Mouse (Mus musculus) limb, embryonic 12.5 days (tissue): ENCODE measurements around the gene AF366264. TPM values are rescaled to one million over a fixed set of nuclear protein-coding genes. Genes with fewer than 3 reads are reported as not detected.
A peak's percentile ranks its signal among the peaks of the same experiment; 100 is the strongest.
"Not testable (repeated sequence)": the region's sequence is repeated elsewhere in the genome, so short reads cannot be mapped to it uniquely, and the experiment has no call there.

Experiments used
- ATAC-seq: fragments of 200-750 bp; cut with Nextera tagmentation; 2 replicates; pipeline ENCODE4 v1.8.0; 2017; ENCODE audit warnings: low read depth, moderate TSS enrichment; ENCODE audit not compliant: insufficient number of reproducible peaks, insufficient read depth, low FRiP score, low TSS enrichment
- H3K27ac ChIP-seq: fragments of 300-500 bp; sonication (generic); 2 replicates; pipeline ENCODE4 v1.5.1; 2016; ENCODE audit warnings: mild to moderate bottlenecking, moderate library complexity
- H3K27me3 ChIP-seq: fragments of 300-500 bp; sonication (generic); 2 replicates; pipeline ENCODE4 v1.6.1; 2016; ENCODE audit warnings: mild to moderate bottlenecking, moderate library complexity
- H3K36me3 ChIP-seq: fragments of 300-500 bp; sonication (generic); 2 replicates; pipeline ENCODE4 v1.6.1; 2016; ENCODE audit warnings: mild to moderate bottlenecking, moderate library complexity
- H3K4me1 ChIP-seq: fragments of 300-500 bp; sonication (generic); replicated peaks from 2 replicates; pipeline ENCODE4 v1.6.1; 2016
- H3K4me2 ChIP-seq: fragments of 300-500 bp; sonication (generic); 2 replicates; pipeline ENCODE4 v1.6.1; 2016; ENCODE audit warnings: mild to moderate bottlenecking, moderate library complexity
- H3K4me3 ChIP-seq: fragments of 300-500 bp; sonication (generic); replicated peaks from 2 replicates; pipeline ENCODE4 v1.5.1; 2016; ENCODE audit warnings: mild to moderate bottlenecking
- H3K9ac ChIP-seq: fragments of 300-500 bp; sonication (generic); replicated peaks from 2 replicates; pipeline ENCODE4 v1.6.1; 2016; ENCODE audit warnings: mild to moderate bottlenecking, moderate library complexity
- H3K9me3 ChIP-seq: fragments of 300-500 bp; sonication (generic); 2 replicates; pipeline ENCODE4 v1.6.1; 2016; ENCODE audit warnings: mild to moderate bottlenecking, moderate library complexity
- WGBS: fragments of 180-500 bp; shearing (Covaris S2); methylation state at CpG from one replicate; pipeline ENCODE4 v1.1.7; 2016; 5-methylcytosine and 5-hydroxymethylcytosine counted together
- polyA plus RNA-seq: library from polyadenylated mRNA; unstranded; fragments of >200 nt; fragmentation: Nextera tagmentation; extraction: Ambion mirVana; gene quantifications from 2 replicates; pipeline ENCODE4 v1.2.1, GENCODE M21; 2016

Gene AF366264
- not detected in 2 replicates for polyA plus RNA-seq

- H3K27me3 ChIP-seq, H3K36me3 ChIP-seq, H3K27ac ChIP-seq, H3K9me3 ChIP-seq, H3K4me1 ChIP-seq, H3K4me2 ChIP-seq, H3K9ac ChIP-seq, H3K4me3 ChIP-seq, ATAC-seq: not testable (repeated sequence)
- 89% methylated on average over 5 of the region's 5 CpGs for WGBS
These were observed at the start of gene AF366264 for GRCm38 (mm10) chr8:13838289-13838688. AF366264 (minus strand) TSS chr8:13838389.

GRCm38 (mm10) chr8:13843286-13843685 lies 5.1 kb upstream of the AF366264 start:
- not testable (repeated sequence) for ATAC-seq, H3K27me3 ChIP-seq, H3K4me1 ChIP-seq, H3K9ac ChIP-seq, H3K4me2 ChIP-seq, H3K27ac ChIP-seq, H3K36me3 ChIP-seq, H3K4me3 ChIP-seq
- peaks cover 15% of the 10 kb centered on the region for H3K9me3 ChIP-seq
- WGBS = 83% methylated on average over 1 of the region's 1 CpGs

- Histone ChIP-seq H3K9ac (no peak overlapping the region), H3K4me1 (no peaks in the 10 kb centered on the region), H3K27me3 (no peaks in the 10 kb centered on the region; the same call in 1 of the 2 replicates), H3K4me2 (no peak overlapping the region), H3K27ac (no peak overlapping the region), H3K36me3 (no peaks in the 10 kb centered on the region), H3K9me3 (no peaks in the 10 kb centered on the region), H3K4me3 (no peak overlapping the region)
- 74% methylated on average over 7 of the region's 7 CpGs for WGBS
- ATAC-seq = no peak
These were observed 9.5 kb downstream of the AF366264 start for GRCm38 (mm10) chr8:13828598-13829172.

- H3K36me3 ChIP-seq = peaks cover 44% of the 10 kb centered on the region
- no peak overlapping the region for H3K4me2 ChIP-seq
- H3K4me3 ChIP-seq = no peak overlapping the region
- WGBS = 89% methylated on average over 5 of the region's 5 CpGs
- no peak overlapping the region for H3K27ac ChIP-seq
- H3K4me1 ChIP-seq = no peaks in the 10 kb centered on the region
- ATAC-seq = no peak
- H3K9ac ChIP-seq = no peak overlapping the region
- no peaks in the 10 kb centered on the region for H3K9me3 ChIP-seq
- H3K27me3 ChIP-seq = no peaks in the 10 kb centered on the region
These were observed 38.6 kb downstream of the AF366264 start for GRCm38 (mm10) chr8:13799566-13799965.

GRCm38 (mm10) chr8:13797676-13798075 lies 40.5 kb downstream of the AF366264 start:
- Histone ChIP-seq H3K27me3 (no peaks in the 10 kb centered on the region), H3K4me2 (no peak overlapping the region), H3K4me1 (no peaks in the 10 kb centered on the region), H3K9me3 (no peaks in the 10 kb centered on the region), H3K4me3 (no peak overlapping the region), H3K9ac (no peak overlapping the region), H3K27ac (no peak overlapping the region), H3K36me3 (peaks cover 58% of the 10 kb centered on the region)
- ATAC-seq = no peak
- WGBS = 92% methylated on average over 5 of the region's 5 CpGs

GRCm38 (mm10) chr8:13793746-13794101 lies 44.5 kb downstream of the AF366264 start:
- H3K27ac ChIP-seq = no peak overlapping the region
- H3K36me3 ChIP-seq = peaks cover 76% of the 10 kb centered on the region

GRCm38 (mm10) chr8:13793097-13793745 lies 45.0 kb downstream of the AF366264 start:
- H3K4me3 ChIP-seq = no peak overlapping the region
- H3K36me3 ChIP-seq = peaks cover 76% of the 10 kb centered on the region
- no peaks in the 10 kb centered on the region for H3K27me3 ChIP-seq
- no peak overlapping the region for H3K27ac ChIP-seq
- H3K9me3 ChIP-seq = no peaks in the 10 kb centered on the region
- H3K9ac ChIP-seq = no peak overlapping the region
- H3K4me1 ChIP-seq = no peaks in the 10 kb centered on the region
- ATAC-seq = no peak
- no peak overlapping the region for H3K4me2 ChIP-seq
- 83% methylated on average over 8 of the region's 8 CpGs for WGBS

More at GRCm38 (mm10) chr8:13793746-13794101, 44.5 kb downstream of the AF366264 start:
- Histone ChIP-seq H3K4me1 (no peaks in the 10 kb centered on the region), H3K27me3 (no peaks in the 10 kb centered on the region), H3K4me2 (no peak overlapping the region), H3K4me3 (no peak overlapping the region), H3K9ac (no peak overlapping the region), H3K9me3 (no peaks in the 10 kb centered on the region)
- ATAC-seq = no peak
- WGBS = 89% methylated on average over 11 of the region's 11 CpGs

- H3K9me3 ChIP-seq = no peaks in the 10 kb centered on the region
- H3K27me3 ChIP-seq = no peaks in the 10 kb centered on the region
- H3K36me3 ChIP-seq = peaks cover 53% of the 10 kb centered on the region
- H3K4me2 ChIP-seq = no peak overlapping the region
- no peak for ATAC-seq
- 94% methylated on average over 8 of the region's 8 CpGs for WGBS
- no peak overlapping the region for H3K9ac ChIP-seq
- no peak overlapping the region for H3K27ac ChIP-seq
- peaks cover 8% of the 10 kb centered on the region for H3K4me1 ChIP-seq
- H3K4me3 ChIP-seq = no peak overlapping the region
These were observed 48.6 kb downstream of the AF366264 start for GRCm38 (mm10) chr8:13789606-13790005.

- peak overlapping the region; percentile 92 for H3K9ac ChIP-seq
- peak; percentile 96 for ATAC-seq
- peaks cover 14% of the 10 kb centered on the region for H3K4me1 ChIP-seq
- H3K27me3 ChIP-seq = no peaks in the 10 kb centered on the region
- H3K9me3 ChIP-seq = no peaks in the 10 kb centered on the region
- H3K4me3 ChIP-seq = peak overlapping the region; percentile 67
- WGBS = under 1% methylated on average over 47 of the region's 47 CpGs
- H3K36me3 ChIP-seq = peaks cover 41% of the 10 kb centered on the region
- H3K27ac ChIP-seq = peak overlapping the region; percentile 97
- H3K4me2 ChIP-seq = peak overlapping the region; percentile 78
These were observed 52.4 kb downstream of the AF366264 start for GRCm38 (mm10) chr8:13785764-13786299.

GRCm38 (mm10) chr8:13785250-13785763 lies 52.9 kb downstream of the AF366264 start, which contains the start of gene Upf3a:
Upf3a (plus strand) TSS chr8:13785615.
- Histone ChIP-seq H3K27ac (peak within 1 kb of the TSS; percentile 97), H3K36me3 (peaks cover 44% of the 10 kb centered on the region), H3K9ac (peak within 1 kb of the TSS; percentile 92), H3K9me3 (no peaks in the 10 kb centered on the region), H3K4me2 (peak within 1 kb of the TSS; percentile 78), H3K27me3 (no peaks in the 10 kb centered on the region), H3K4me3 (peak within 1 kb of the TSS; percentile 67), H3K4me1 (peaks cover 14% of the 10 kb centered on the region)
- WGBS = under 1% methylated on average over 47 of the region's 47 CpGs
- peak; percentile 91 for ATAC-seq
